Mouse (Mus musculus): ENCODE results near the gene Ap1b1.

Gene Ap1b1

GRCm38 (mm10) chr11:4986695-4987486 is at the start of gene Ap1b1:
TSS of gene Ap1b1 (plus strand) at chr11:4986824.
- ChIA-PET POLR2A (interaction anchor here in 3 of 4 experiments (0.5 to 2.1 kb wide), 29 partner anchors 9 to 800 kb away, joined by 3 to 9 read pairs (median 4); partner anchors contain the start of genes Ewsr1 (in 1 of the 3), Gas2l1 (in 1 of the 3), Nefh (in 1 of the 3) and Rhbdd3 (in 1 of the 3)), CTCF (interaction anchor here (0.5 to 2.9 kb wide), 18 partner anchors 9 to 815 kb away, joined by 3 to 13 read pairs (median 5); partner anchors contain the start of gene Gas2l1 (in 1 of the 4))

GRCm38 (mm10) chr11:4946530-4946929 is 40.1 kb upstream of the Ap1b1 start:
- CTCF ChIA-PET = interaction anchor here (0.6 to 3.5 kb wide), 54 partner anchors 9 to 1680 kb away, joined by 3 to 16 read pairs (median 5); partner anchors contain the start of genes Ap1b1 (in 1 of the 4), Drg1 (in 1 of the 4), Rasl10a (in 1 of the 4) and Rnf215 (in 1 of the 4)

GRCm38 (mm10) chr11:4946947-4947812 is 39.4 kb upstream of the Ap1b1 start:
- CTCF ChIA-PET = interaction anchor here (0.5 to 3.5 kb wide), 74 partner anchors 8 to 1681 kb away, joined by 3 to 16 read pairs (median 4); partner anchors contain the start of genes Ap1b1 (in 1 of the 4), Drg1 (in 1 of the 4), Gas2l1 (in 1 of the 4) and Mtmr3 (in 1 of the 4)
- POLR2A ChIA-PET = interaction anchor here (0.5 to 3.5 kb wide), 66 partner anchors 8 to 1754 kb away, joined by 3 to 30 read pairs (median 4); partner anchors contain the start of genes Ewsr1 (in 3 of the 4), Rhbdd3 (in 3 of the 4), Ap1b1 (in 2 of the 4) and Ascc2 (in 1 of the 4)

More at GRCm38 (mm10) chr11:4946530-4946929, 40.1 kb upstream of the Ap1b1 start:
- POLR2A ChIA-PET = interaction anchor here in 3 of 4 experiments (0.5 to 3.5 kb wide), 43 partner anchors 8 to 1753 kb away, joined by 3 to 30 read pairs (median 4); partner anchors contain the start of genes Ewsr1 (in 3 of the 3), Rhbdd3 (in 3 of the 3), Ascc2 (in 1 of the 3) and Sfi1 (in 1 of the 3)

DNA sequence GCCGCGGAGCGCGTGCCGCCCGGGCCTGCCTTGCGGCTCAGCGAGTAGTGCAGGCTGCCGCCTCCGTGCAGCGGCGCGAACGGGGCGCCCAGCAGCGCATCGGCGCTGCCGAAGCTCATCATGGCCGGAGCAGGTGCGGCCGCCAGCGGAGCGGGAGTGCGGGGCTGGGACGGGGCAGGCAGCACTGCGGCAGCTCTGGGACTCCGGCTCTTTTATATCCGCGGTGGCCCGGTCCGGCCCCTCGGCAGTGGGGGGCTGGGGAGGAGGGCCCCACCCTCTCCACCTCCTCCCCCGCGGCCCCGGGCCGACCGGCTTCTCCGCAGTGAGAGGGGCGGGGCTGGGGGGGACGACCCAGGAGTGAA is 38.8 kb upstream of the Ap1b1 start, which contains the start of gene Nefh:
TSS of gene Nefh (minus strand) at position 252 of the 362 bp plus-strand sequence.
- CTCF ChIA-PET = interaction anchor here (0.5 to 3.5 kb wide), 35 partner anchors 9 to 687 kb away, joined by 3 to 16 read pairs (median 5); partner anchors contain the start of gene Gas2l1 (in 1 of the 4)
- POLR2A ChIA-PET = interaction anchor here (0.5 to 3.5 kb wide), 46 partner anchors 9 to 761 kb away, joined by 3 to 30 read pairs (median 4); partner anchors contain the start of genes Ap1b1 (in 2 of the 4), Ewsr1 (in 2 of the 4), Rhbdd3 (in 2 of the 4) and Nipsnap1 (in 1 of the 4)

- CTCF ChIA-PET = interaction anchor here in 3 of 4 experiments (0.6 to 3.5 kb wide), 8 partner anchors 16 to 1845 kb away, joined by 3 to 16 read pairs (median 4); no protein-coding TSS in a partner anchor
- POLR2A ChIA-PET = interaction anchor here (0.5 to 3.5 kb wide), 9 partner anchors 9 to 114 kb away, joined by 3 to 13 read pairs (median 3); no protein-coding TSS in a partner anchor
These were observed 37.8 kb upstream of the Ap1b1 start for GRCm38 (mm10) chr11:4948792-4949191.

DNA sequence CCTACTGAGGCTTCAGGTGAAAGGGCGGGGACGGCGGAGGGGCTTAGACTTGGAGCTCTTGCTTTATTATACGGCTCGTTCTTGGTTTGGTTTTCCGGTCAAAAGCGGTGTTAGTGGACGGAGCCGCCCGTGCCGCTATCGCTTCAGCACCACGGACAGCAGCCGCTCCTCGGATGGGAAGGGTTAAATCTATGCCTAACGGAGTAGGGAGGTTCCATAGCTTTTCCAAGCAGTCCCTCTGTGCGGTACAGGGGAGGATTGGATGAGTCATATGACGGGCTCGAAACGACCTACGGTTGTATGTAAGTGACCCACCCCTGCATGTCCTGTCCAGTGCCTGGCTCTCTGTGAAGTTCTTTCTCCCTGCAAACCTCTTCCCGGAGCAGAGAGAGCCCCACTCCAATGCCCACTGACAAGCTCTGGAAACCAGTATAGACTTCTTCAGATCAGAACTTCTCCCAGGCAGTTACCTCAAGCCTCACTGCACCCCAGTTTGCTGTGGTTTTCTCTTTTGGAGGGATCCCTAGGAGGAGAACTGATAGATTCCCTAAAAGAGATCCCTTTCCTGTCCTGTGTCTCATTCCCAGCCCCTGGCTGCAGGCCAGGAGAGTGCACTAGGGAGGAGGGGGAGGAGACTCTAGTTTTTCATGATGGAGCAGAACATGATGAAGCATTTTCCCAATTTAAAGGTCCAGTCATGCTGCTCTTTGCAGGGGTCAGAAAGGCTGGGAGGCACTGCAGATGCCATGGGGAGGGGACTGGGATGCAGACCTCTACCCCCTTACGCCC is 37.2 kb upstream of the Ap1b1 start:
- CTCF ChIA-PET = interaction anchor here (0.6 to 3.5 kb wide), 8 partner anchors 16 to 1846 kb away, joined by 3 to 16 read pairs (median 4); no protein-coding TSS in a partner anchor

GRCm38 (mm10) chr11:4953401-4953800 is 33.2 kb upstream of the Ap1b1 start:
- POLR2A ChIA-PET = interaction anchor here (0.6 to 1.8 kb wide), 12 partner anchors 9 to 277 kb away, joined by 3 to 8 read pairs (median 4); partner anchors contain the start of genes Ewsr1 (in 1 of the 4) and Rhbdd3 (in 1 of the 4)
- CTCF ChIA-PET = interaction anchor here (0.5 to 2.5 kb wide), 9 partner anchors 19 to 969 kb away, joined by 3 to 15 read pairs (median 5); no protein-coding TSS in a partner anchor

More for the DNA sequence above, 37.2 kb upstream of the Ap1b1 start:
- POLR2A ChIA-PET = interaction anchor here in 3 of 4 experiments (0.5 to 3.5 kb wide), 6 partner anchors 8 to 150 kb away, joined by 3 to 13 read pairs (median 4); partner anchors contain the start of genes Ewsr1 (in 1 of the 3) and Rhbdd3 (in 1 of the 3)

DNA sequence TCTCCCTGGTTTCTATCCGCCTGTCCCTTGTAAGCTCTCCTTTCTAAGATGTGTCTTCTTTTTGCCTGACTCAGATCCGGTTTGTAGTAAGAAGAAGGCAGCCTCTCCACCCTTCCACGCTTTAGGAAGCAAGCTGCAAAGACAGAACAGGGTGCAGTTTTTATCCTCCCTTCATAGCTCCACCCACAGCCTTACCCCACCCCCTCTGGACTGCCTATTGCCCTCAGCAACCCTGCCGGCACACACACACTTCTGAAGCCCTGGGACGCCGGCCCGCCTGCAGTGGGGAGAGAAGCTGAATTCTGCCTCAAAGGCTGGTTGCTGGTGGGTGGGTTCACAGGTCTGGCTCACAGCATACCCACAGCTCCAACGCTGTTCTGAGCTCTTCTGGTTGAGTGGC is 32.7 kb upstream of the Ap1b1 start:
- POLR2A ChIA-PET = interaction anchor here (0.6 to 1.8 kb wide), 13 partner anchors 9 to 276 kb away, joined by 3 to 8 read pairs (median 4); partner anchors contain the start of genes Ewsr1 (in 1 of the 4) and Rhbdd3 (in 1 of the 4)
- CTCF ChIA-PET = interaction anchor here (0.5 to 2.5 kb wide), 12 partner anchors 19 to 969 kb away, joined by 3 to 15 read pairs (median 4); no protein-coding TSS in a partner anchor

- ChIA-PET POLR2A (interaction anchor here in 2 of 4 experiments (0.6 to 1.6 kb wide), 5 partner anchors 9 to 44 kb away, joined by 3 to 6 read pairs (median 4); no protein-coding TSS in a partner anchor), CTCF (interaction anchor here (0.7 to 5.2 kb wide), 9 partner anchors 10 to 63 kb away, joined by 3 to 29 read pairs (median 7); no protein-coding TSS in a partner anchor)
These were observed 23.4 kb upstream of the Ap1b1 start for GRCm38 (mm10) chr11:4963099-4963808.

GRCm38 (mm10) chr11:4966325-4966724 is 20.3 kb upstream of the Ap1b1 start:
- POLR2A ChIA-PET = interaction anchor here in 3 of 4 experiments (0.6 to 2.8 kb wide), 4 partner anchors 10 to 49 kb away, joined by 3 to 7 read pairs (median 4); no protein-coding TSS in a partner anchor
- CTCF ChIA-PET = interaction anchor here (0.6 to 1.4 kb wide), 6 partner anchors 9 to 117 kb away, joined by 3 to 7 read pairs (median 6); partner anchors contain the start of genes Ap1b1 (in 1 of the 4) and Nf2 (in 1 of the 4)

DNA sequence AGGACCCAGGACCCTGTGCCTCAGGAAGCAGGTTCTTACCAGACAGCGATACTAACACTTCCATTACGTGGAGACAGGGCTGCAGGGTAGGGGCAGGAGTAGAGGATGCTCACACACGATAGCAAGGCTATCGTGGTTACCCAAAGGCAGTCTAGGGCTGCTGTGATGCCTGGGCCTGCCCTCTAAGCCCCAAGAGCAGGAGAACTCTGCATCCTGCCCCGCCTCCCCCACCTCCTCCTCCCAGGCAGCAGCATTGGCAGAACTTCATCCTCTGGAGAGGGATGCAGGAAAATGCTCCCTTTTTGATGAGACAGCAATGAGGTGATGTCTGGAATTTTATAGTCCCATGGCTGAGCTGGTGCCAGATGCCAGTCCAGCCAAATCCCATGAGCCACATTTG is 19.7 kb upstream of the Ap1b1 start:
- POLR2A ChIA-PET = interaction anchor here in 2 of 4 experiments (0.6 to 2.8 kb wide), 3 partner anchors 11 to 49 kb away, joined by 3 to 7 read pairs (median 5); no protein-coding TSS in a partner anchor
- CTCF ChIA-PET = interaction anchor here (0.5 to 1.4 kb wide), 5 partner anchors 9 to 118 kb away, joined by 4 to 9 read pairs (median 7); partner anchors contain the start of gene Nf2 (in 1 of the 4)

DNA sequence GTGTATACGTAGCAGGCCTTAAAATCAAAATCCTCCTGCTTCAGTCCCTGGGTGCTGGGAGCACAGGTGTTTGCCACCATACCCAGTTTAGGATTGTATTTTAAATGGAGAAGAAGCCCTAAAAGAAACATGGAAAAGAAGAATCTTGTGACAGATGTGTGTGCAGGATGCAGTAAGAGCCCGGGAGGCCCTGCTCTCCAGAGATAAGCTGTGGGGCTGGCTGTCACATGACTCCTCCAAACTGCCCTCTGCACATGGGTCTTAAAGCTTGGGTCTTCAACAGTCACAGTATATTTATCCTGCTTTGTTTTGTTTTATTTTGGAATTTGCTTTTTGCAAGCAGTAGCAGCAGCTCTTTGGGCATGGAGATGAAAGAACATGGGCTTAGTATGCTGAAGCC is 19.1 kb upstream of the Ap1b1 start:
- CTCF ChIA-PET = interaction anchor here in 2 of 4 experiments (0.5 to 0.9 kb wide), 4 partner anchors 16 to 697 kb away, joined by 4 to 11 read pairs (median 6); no protein-coding TSS in a partner anchor

GRCm38 (mm10) chr11:4968376-4968775 is 18.2 kb upstream of the Ap1b1 start:
- CTCF ChIA-PET = interaction anchor here in 1 of 4 experiments (1.5 kb wide), 1 partner anchor 125 kb away, joined by 3 read pairs; no protein-coding TSS in a partner anchor
- POLR2A ChIA-PET = interaction anchor here in 1 of 4 experiments (0.8 kb wide), 1 partner anchor 73 kb away, joined by 3 read pairs; no protein-coding TSS in a partner anchor

More for the DNA sequence above, 19.1 kb upstream of the Ap1b1 start:
- POLR2A ChIA-PET = interaction anchor here in 2 of 4 experiments (0.7 to 2.8 kb wide), 3 partner anchors 11 to 265 kb away, joined by 3 to 7 read pairs (median 3); no protein-coding TSS in a partner anchor

DNA sequence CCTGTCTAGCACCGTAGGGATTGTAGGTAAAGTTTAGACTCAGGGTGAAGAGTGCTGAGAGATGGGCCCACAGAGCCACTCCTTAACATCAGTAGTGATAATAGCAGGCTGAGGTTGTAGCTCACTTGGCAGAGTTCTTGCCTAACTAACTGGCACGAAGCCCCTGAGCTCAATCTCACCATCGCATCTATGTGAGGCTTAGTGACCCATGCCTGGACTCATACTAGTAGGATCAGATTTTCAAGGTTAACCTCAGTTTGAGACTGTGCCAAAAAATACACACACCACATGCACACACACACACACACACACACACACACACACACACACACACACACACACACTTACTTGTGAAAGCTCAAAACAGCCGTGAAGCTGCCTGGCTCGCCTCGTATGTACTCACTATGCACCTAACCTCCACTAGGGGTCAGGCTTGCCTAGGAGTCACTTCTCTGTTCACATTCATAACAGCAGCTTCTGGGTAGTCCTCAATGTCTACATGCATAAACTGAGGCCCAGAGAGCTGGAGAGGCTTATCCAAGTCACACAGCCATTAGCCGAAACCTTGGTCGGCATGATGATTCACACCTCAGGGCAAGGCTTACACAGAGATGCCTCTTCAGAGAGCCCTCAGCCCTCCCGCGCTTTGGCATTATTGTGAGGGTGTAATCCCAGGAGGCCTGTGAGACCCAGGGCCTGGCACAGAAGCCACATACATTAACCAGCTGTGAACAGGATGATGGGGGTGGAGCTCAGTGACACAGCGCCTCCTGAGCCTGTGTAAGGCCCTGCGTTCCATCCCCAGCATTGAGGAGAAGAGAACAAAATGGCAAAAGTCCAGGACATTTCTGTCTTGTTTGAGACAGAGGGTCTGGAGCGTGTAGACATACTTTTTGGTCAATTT is 13.4 kb upstream of the Ap1b1 start:
- CTCF ChIA-PET = interaction anchor here (0.5 to 2.5 kb wide), 101 partner anchors 8 to 1293 kb away, joined by 3 to 29 read pairs (median 4); partner anchors contain the start of genes Gas2l1 (in 4 of the 4), Ap1b1 (in 2 of the 4), Nefh (in 2 of the 4) and Mtmr3 (in 1 of the 4)
- POLR2A ChIA-PET = interaction anchor here (0.5 to 1.6 kb wide), 15 partner anchors 10 to 1680 kb away, joined by 3 to 4 read pairs (median 3); partner anchors contain the start of gene Gas2l1 (in 1 of the 4)

Measured in embryonic stem cell, embryonic (primary cell).